Mouse (Mus musculus) liver, embryonic 12.5 days (tissue): ENCODE results near the gene Picalm. TPM values are rescaled to one million over a fixed set of nuclear protein-coding genes. Genes with fewer than 3 reads are reported as not detected.
A peak's percentile ranks its signal among the peaks of the same experiment; 100 is the strongest.

Source experiments
- ATAC-seq: fragments of 200-750 bp; cut with Nextera tagmentation; 2 replicates; pipeline ENCODE4 v1.8.0; 2017; ENCODE audit warnings: moderate number of reproducible peaks, mild to moderate bottlenecking, moderate library complexity
- H3K27ac ChIP-seq: fragments of 300-500 bp; sonication (generic); 2 replicates; pipeline ENCODE4 v1.5.1; 2016; ENCODE audit warnings: mild to moderate bottlenecking
- H3K27me3 ChIP-seq: fragments of 300-500 bp; sonication (generic); replicated peaks from 2 replicates; pipeline ENCODE4 v1.6.1; 2016; ENCODE audit warnings: mild to moderate bottlenecking, moderate library complexity
- H3K36me3 ChIP-seq: fragments of 300-500 bp; sonication (generic); 2 replicates; pipeline ENCODE4 v1.6.1; 2016; ENCODE audit warnings: mild to moderate bottlenecking, moderate library complexity
- H3K4me1 ChIP-seq: fragments of 300-500 bp; sonication (generic); 2 replicates; pipeline ENCODE4 v1.6.1; 2016
- H3K4me2 ChIP-seq: fragments of 300-500 bp; sonication (generic); 2 replicates; pipeline ENCODE4 v1.6.1; 2016; ENCODE audit warnings: mild to moderate bottlenecking, moderate library complexity
- H3K4me3 ChIP-seq: fragments of 300-500 bp; sonication (generic); 2 replicates; pipeline ENCODE4 v1.5.1; 2016; ENCODE audit warnings: mild to moderate bottlenecking, moderate library complexity
- H3K9ac ChIP-seq: fragments of 300-500 bp; sonication (generic); 2 replicates; pipeline ENCODE4 v1.6.1; 2016; ENCODE audit warnings: mild to moderate bottlenecking, moderate library complexity
- H3K9me3 ChIP-seq: fragments of 300-500 bp; sonication (generic); replicated peaks from 2 replicates; pipeline ENCODE4 v1.6.1; 2016; ENCODE audit warnings: mild to moderate bottlenecking, moderate library complexity
- WGBS: fragments of 180-500 bp; shearing (Covaris S2); methylation state at CpG from one replicate; pipeline ENCODE4 v1.1.7; 2016; ENCODE audit not compliant: insufficient replicate concordance; 5-methylcytosine and 5-hydroxymethylcytosine counted together
- polyA plus RNA-seq: library from polyadenylated mRNA; unstranded; fragments of >200 nt; fragmentation: Nextera tagmentation; extraction: Ambion mirVana; gene quantifications from 2 replicates; pipeline ENCODE4 v1.2.1, GENCODE M21; 2016

Gene Picalm
- polyA plus RNA-seq, 1 experiment from 2014 or later = 71.1 TPM

DNA sequence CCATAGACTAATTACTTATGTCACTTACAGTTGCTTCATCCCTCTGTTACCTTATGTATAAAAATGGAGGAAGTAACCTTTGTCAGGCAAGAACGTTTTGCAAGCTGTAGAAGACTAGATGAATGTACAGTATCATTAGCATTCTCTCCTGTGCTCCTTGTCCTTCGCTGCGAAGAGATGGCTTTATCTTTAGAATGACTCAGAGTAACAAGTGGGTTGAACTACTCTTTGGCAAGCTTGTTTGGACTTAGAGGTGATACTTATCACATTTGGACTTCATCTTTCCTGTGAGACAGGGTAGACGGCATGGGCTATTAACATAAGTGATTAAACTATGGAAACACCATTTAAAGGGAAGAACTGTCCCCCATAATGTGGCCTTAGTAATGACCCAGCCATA is 31.8 kb upstream of the Picalm start:
- Histone ChIP-seq H3K36me3 (no peaks in the 10 kb centered on the region), H3K9me3 (no peaks in the 10 kb centered on the region), H3K4me3 (no peak overlapping the region), H3K4me2 (no peak overlapping the region), H3K27me3 (peaks cover 8% of the 10 kb centered on the region; the same call in 1 of the 2 replicates), H3K4me1 (peaks cover 44% of the 10 kb centered on the region), H3K27ac (no peak overlapping the region; the same call in 1 of the 2 replicates), H3K9ac (no peak overlapping the region)
- no peak for ATAC-seq
- 48% methylated on average over 4 of the region's 4 CpGs for WGBS

DNA sequence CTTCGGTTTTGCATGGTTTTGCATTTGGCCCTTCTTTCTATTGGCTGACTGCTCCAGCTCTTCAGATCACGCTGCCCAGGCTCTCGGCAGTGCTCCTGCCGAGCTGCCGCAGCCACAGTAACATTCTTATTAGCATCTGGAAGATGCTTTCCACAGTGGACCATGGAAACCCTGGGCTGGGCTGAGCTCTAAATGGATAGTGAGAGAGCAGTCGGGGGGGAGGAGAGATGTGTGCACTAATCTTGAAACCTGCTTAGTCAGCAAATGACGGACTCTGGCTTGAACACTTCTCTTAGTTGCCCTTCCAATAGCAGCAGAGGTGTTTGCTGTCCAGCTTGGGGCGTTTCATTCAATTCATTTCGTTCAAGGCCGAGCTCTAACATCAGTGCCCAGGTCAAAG is 30.8 kb upstream of the Picalm start:
- peak overlapping the region; percentile 30 for H3K4me2 ChIP-seq
- peaks cover 38% of the 10 kb centered on the region for H3K4me1 ChIP-seq
- peaks cover 8% of the 10 kb centered on the region; the same call in 1 of the 2 replicates for H3K27me3 ChIP-seq
- peak overlapping the region; percentile 25; the same call in 1 of the 2 replicates for H3K9ac ChIP-seq
- H3K36me3 ChIP-seq = no peaks in the 10 kb centered on the region
- H3K27ac ChIP-seq = no peak overlapping the region
- H3K4me3 ChIP-seq = no peak overlapping the region
- H3K9me3 ChIP-seq = no peaks in the 10 kb centered on the region
- no peak for ATAC-seq
- WGBS = 64% methylated on average over 10 of the region's 10 CpGs

DNA sequence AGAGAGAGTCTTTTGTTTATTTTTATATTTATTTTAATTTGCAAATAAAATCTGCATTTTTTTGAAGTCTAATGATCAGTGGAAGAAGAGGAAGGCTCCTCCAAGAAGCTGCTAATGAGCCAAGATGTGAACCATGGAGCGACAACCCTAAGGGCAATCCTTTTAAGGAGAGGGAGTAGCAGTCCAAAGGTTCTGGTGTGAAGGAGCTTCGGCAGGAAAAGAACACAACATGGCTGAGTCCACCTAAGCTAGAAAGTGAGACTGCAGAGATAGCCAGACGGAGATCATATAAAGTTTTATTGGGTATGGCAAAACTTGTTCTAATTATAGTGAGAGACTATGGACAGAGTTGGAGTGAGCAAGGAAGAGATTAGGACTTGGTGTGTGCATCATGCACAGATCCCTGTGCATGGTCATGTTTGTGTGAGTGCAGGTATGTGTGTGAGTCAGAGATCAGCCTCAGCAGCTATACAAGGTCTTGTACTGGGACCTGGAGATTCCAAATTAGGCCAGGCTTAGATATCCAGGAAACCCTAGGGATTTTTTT is 29.3 kb upstream of the Picalm start:
- H3K9me3 ChIP-seq = no peaks in the 10 kb centered on the region
- peak; percentile 40; the same call in 1 of the 2 replicates for ATAC-seq
- peaks cover 39% of the 10 kb centered on the region for H3K4me1 ChIP-seq
- no peak overlapping the region; the same call in 1 of the 2 replicates for H3K27ac ChIP-seq
- H3K36me3 ChIP-seq = no peaks in the 10 kb centered on the region
- WGBS = 81% methylated on average over 3 of the region's 3 CpGs
- peaks cover 8% of the 10 kb centered on the region; the same call in 1 of the 2 replicates for H3K27me3 ChIP-seq
- H3K4me3 ChIP-seq = no peak overlapping the region
- H3K9ac ChIP-seq = no peak overlapping the region
- no peak overlapping the region for H3K4me2 ChIP-seq

DNA sequence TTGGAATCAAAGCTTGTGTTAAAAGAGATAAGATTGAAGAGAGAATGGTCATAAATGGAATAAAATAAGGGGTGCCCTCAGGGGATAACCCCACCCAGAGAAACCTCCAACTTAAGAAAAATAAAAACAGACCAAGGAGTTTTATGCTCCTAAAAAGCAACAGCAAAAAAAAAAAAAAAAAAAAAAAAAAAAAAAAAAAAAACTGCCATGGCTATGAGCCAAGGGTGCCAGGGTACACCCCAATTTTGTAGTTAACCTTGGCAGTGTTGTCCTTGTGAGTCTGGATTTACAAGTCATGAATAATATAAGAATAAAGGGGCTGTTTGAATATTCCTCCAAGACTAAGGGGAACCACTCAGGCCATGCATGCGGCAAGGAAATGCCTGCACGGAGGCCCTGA is 13.9 kb upstream of the Picalm start:
- ATAC-seq = no peak
- no peak overlapping the region for H3K9ac ChIP-seq
- H3K9me3 ChIP-seq = no peaks in the 10 kb centered on the region
- H3K4me3 ChIP-seq = no peak overlapping the region
- H3K27me3 ChIP-seq = no peaks in the 10 kb centered on the region
- peaks cover 8% of the 10 kb centered on the region; the same call in 1 of the 2 replicates for H3K4me1 ChIP-seq
- no peak overlapping the region for H3K4me2 ChIP-seq
- WGBS = 89% methylated on average over 2 of the region's 2 CpGs
- no peaks in the 10 kb centered on the region for H3K36me3 ChIP-seq
- no peak overlapping the region for H3K27ac ChIP-seq

DNA sequence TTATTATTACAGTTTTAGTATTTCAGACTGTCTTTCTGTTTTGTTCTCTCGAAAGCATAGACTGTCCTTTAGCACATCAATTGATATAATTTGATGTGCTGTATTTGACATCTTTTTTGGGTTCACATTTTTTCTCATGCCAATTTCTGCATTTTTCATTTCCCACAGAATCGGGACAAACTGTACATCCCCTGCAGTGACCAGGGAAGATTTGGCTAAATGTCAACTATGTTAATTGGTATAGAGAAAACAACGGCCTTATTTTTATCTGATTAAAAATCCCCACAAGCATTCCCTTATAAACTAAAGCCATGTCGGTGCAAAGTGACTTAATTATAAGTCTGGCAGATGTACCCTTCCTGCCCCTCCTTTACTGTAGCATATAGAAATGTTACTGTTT is 9.9 kb upstream of the Picalm start:
- Histone ChIP-seq H3K9ac (no peak overlapping the region), H3K36me3 (no peaks in the 10 kb centered on the region), H3K4me1 (peaks cover 9% of the 10 kb centered on the region; the same call in 1 of the 2 replicates), H3K9me3 (no peaks in the 10 kb centered on the region), H3K4me2 (no peak overlapping the region), H3K27ac (no peak overlapping the region), H3K27me3 (no peaks in the 10 kb centered on the region), H3K4me3 (no peak overlapping the region)
- ATAC-seq = no peak
- 81% methylated on average over 4 of the region's 4 CpGs for WGBS

DNA sequence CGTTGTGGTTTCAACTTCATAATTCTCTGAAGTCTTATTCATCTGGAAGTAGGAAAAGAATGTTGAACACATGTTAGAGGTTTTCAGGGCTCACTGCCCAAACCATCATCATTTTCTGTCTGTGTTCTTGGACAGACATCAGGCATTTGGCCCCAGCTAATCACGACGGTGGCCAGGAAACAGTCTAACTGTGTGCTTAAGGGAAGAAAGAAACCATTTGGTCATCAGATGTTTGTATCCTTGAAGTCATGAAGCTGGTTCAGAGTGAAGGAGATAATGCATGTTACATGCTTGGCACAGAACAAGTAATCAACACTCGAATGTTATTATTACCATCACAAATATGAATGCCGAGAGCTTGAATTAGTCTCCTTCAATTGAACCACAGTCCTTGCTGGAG is 5.0 kb upstream of the Picalm start:
- Histone ChIP-seq H3K9ac (no peak overlapping the region), H3K36me3 (no peaks in the 10 kb centered on the region), H3K4me3 (no peak overlapping the region), H3K27ac (no peak overlapping the region), H3K27me3 (no peaks in the 10 kb centered on the region), H3K4me2 (no peak overlapping the region), H3K4me1 (peaks cover 32% of the 10 kb centered on the region), H3K9me3 (no peaks in the 10 kb centered on the region)
- no peak for ATAC-seq
- 83% methylated on average over 5 of the region's 5 CpGs for WGBS

DNA sequence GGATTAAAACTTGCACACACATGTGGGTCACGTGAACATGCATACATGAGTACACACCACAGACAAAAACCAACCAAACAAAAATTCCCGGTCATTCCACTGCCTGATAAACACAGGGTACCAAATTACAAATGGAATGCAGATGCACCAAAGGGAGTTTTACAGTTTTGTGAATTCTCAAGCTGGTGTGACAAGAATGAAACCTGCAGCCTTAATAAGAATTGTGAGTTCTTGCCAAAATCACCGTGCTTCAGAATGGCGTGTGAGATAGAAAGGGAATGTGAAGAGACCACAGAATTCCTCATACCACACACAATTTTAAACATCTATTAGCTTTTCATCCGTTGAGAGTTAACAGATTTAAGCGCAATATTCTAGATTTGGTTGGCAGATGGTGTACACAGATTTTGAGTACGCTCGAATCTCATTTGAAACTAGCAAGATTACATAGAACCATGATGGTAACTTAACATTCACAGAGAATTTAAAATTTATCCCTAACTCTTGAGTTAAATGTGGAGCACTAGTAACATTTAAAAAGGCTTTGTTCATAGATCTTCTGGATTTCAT is 1.3 kb upstream of the Picalm start:
- 65% methylated on average over 8 of the region's 8 CpGs for WGBS
- ATAC-seq = no peak
- peaks cover 30% of the 10 kb centered on the region for H3K4me1 ChIP-seq
- peak overlapping the region; percentile 80 for H3K4me2 ChIP-seq
- H3K27me3 ChIP-seq = no peaks in the 10 kb centered on the region
- no peaks in the 10 kb centered on the region for H3K9me3 ChIP-seq
- H3K36me3 ChIP-seq = no peaks in the 10 kb centered on the region
- H3K9ac ChIP-seq = peak overlapping the region; percentile 99
- peak overlapping the region; percentile 99 for H3K4me3 ChIP-seq
- peak overlapping the region; percentile 94 for H3K27ac ChIP-seq

DNA sequence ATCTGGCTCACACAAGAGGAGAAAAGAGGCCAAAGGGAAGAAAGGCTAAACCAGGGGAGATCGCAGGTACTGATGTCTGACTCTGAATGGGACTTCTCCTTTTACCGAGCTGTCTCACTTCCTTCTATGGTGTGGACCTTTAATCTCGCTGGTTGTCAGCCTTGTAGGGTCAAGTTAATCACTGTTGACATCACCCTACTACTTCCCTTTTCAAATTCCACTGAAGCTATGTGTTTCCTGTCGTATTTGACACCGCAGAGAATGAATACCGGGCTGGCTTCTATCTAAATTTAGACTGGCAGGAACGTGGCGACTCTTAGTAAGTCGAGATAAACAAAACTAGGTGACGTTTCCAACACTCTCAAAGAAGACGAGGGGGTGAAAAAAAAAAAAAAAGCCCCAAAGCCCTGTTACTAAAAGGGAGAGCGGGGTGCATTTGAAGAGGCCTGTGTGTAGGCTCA is 712 bp upstream of the Picalm start:
- WGBS = under 1% methylated on average over 12 of the region's 12 CpGs
- peak overlapping the region; percentile 94 for H3K27ac ChIP-seq
- peak overlapping the region; percentile 99 for H3K9ac ChIP-seq
- H3K4me2 ChIP-seq = peak overlapping the region; percentile 80
- no peaks in the 10 kb centered on the region for H3K36me3 ChIP-seq
- no peaks in the 10 kb centered on the region for H3K9me3 ChIP-seq
- H3K4me3 ChIP-seq = peak overlapping the region; percentile 99
- no peaks in the 10 kb centered on the region for H3K27me3 ChIP-seq
- ATAC-seq = no peak; the same call in 1 of the 2 replicates
- H3K4me1 ChIP-seq = peaks cover 36% of the 10 kb centered on the region

DNA sequence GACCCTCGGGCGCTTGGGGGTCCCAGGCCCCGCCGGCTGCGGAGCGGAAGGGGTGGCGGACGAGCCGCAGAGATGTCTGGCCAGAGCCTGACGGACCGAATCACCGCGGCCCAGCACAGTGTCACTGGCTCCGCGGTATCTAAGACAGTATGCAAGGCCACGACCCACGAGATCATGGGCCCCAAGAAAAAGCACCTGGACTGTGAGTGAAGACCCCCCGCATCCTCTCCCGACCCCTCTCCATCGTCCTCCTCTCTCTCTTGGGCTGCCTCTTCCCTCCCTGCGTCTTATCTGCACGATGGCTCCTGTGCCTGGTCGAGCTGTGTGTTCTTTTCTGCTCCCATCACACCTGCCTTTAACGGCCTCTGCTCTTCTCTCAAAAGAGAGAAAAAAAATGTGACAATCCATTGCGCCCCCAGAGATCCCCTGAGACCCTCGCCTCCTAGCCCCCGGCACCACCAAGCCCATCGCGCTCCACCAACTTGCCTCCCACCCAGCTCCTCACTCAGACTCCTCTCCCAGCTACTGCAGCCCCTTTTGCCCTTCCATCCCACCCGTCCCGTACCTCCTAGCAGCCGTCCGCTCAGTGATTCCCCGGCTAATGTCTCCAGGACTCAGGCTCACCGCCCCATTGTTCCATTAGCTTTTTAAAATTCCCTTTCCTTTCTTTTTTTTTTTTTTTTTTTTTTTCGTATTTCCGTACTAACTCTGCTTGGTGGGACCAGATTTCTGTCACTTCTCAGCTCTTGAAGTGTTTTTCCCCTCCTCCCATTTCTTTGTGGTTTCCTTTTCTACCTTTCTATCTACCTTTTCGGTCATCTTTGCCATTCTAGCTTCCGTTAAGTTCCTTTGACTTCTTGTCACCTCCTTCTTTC is 725 bp downstream of the Picalm start:
- Histone ChIP-seq H3K4me2 (peak overlapping the region; percentile 80), H3K9ac (peak overlapping the region; percentile 99), H3K9me3 (no peaks in the 10 kb centered on the region), H3K4me3 (peak overlapping the region; percentile 99), H3K36me3 (no peaks in the 10 kb centered on the region), H3K27me3 (no peaks in the 10 kb centered on the region), H3K27ac (peak overlapping the region; percentile 94), H3K4me1 (peaks cover 42% of the 10 kb centered on the region)
- under 1% methylated on average over 38 of the region's 39 CpGs for WGBS
- ATAC-seq = peak; percentile 51

DNA sequence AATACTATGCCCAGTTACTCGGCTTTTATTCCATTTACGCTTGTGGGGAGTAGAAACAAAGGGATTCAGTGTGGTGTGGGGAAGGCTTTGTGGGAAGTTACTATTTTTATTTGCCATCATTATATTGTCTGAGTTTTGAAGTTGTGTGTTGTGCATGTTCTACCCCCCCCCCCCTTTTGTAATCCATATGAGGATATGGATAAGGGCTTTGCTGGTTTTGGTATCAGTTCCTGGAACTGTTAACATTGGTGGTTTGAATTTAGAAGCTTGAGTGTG is 1.3 kb downstream of the Picalm start:
- H3K36me3 ChIP-seq = no peaks in the 10 kb centered on the region; the same call in 1 of the 2 replicates
- peaks cover 47% of the 10 kb centered on the region for H3K4me1 ChIP-seq
- no peak for ATAC-seq
- no peaks in the 10 kb centered on the region for H3K27me3 ChIP-seq
- H3K27ac ChIP-seq = peak overlapping the region; percentile 94
- H3K9ac ChIP-seq = peak overlapping the region; percentile 99
- no peaks in the 10 kb centered on the region for H3K9me3 ChIP-seq
- peak overlapping the region; percentile 99 for H3K4me3 ChIP-seq
- H3K4me2 ChIP-seq = peak overlapping the region; percentile 80
- WGBS = 0% methylated on average over 2 of the region's 2 CpGs

DNA sequence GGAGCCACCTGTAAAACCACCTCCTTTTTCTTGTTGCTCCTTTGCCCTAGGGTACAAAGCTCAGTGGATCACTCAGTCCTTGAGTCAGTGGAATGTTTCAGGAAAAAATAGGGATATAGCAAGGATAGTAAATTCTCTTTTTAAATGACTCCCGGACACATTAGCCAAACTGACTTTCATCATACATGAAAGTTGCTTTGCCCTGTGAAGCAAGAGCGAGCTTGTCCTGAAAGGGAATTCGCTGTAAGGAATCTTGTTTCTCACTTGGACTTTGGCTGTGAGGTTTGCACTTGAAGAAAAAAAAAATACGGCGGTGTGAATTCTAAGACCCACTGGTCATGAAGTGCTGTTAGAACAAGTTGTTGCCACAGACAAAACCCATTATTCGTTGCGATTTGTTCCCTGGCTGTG is 1.8 kb downstream of the Picalm start:
- WGBS = 8% methylated on average over 7 of the region's 7 CpGs
- Histone ChIP-seq H3K9ac (peak overlapping the region; percentile 99), H3K9me3 (no peaks in the 10 kb centered on the region), H3K27me3 (no peaks in the 10 kb centered on the region), H3K4me2 (peak overlapping the region; percentile 80), H3K27ac (peak overlapping the region; percentile 94), H3K36me3 (peaks cover 1% of the 10 kb centered on the region; the same call in 1 of the 2 replicates), H3K4me3 (peak overlapping the region; percentile 99), H3K4me1 (peaks cover 53% of the 10 kb centered on the region)
- no peak for ATAC-seq

DNA sequence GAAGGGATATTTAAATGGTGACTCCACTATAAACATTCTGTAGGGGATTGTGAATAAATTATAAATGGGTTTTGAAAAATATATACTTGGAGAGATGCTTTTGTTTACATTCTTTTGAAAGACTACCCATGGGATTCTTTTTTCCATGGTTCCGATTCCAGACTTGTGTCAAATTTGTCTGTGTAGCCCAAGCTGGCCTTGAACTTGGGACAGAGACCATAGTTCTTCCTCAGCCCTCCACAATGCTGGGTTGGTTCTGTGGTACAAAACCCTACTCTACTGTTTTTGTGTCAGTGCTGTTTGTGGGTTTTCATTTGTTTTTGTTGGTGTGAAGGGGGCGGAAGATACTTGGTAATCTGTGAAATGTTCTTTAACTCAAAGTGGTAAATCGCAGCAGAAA is 2.3 kb downstream of the Picalm start:
- Histone ChIP-seq H3K4me1 (peaks cover 55% of the 10 kb centered on the region), H3K4me3 (peak overlapping the region; percentile 99), H3K4me2 (peak overlapping the region; percentile 80), H3K27me3 (no peaks in the 10 kb centered on the region), H3K27ac (peak overlapping the region; percentile 94), H3K9me3 (no peaks in the 10 kb centered on the region), H3K9ac (peak overlapping the region; percentile 99), H3K36me3 (peaks cover 4% of the 10 kb centered on the region; the same call in 1 of the 2 replicates)
- no peak for ATAC-seq
- 29% methylated on average over 3 of the region's 3 CpGs for WGBS
